Mouse (Mus musculus) lung, adult 2 months (tissue): ENCODE results near the gene Tmed1. TPM values are rescaled to one million over a fixed set of nuclear protein-coding genes. Genes with fewer than 3 reads are reported as not detected.
"Not testable (repeated sequence)": the region's sequence is repeated elsewhere in the genome, so short reads cannot be mapped to it uniquely, and the experiment has no call there.

ENCODE experiments used
- DNase-seq: peaks from one replicate; pipeline ENCODE4 v3.0.0; 2022
- H3K4me1 ChIP-seq: fragments of 200-500 bp; 2 replicates; pipeline ENCODE4 v1.6.1; 2011; ENCODE audit warnings: low read length; ENCODE audit not compliant: control insufficient read depth, insufficient read depth
- H3K4me3 ChIP-seq: fragments of 200-500 bp; replicated peaks from 2 replicates; pipeline ENCODE3; 2011; ENCODE audit warnings: low read depth, mild to moderate bottlenecking, control low read depth, low read length; ENCODE audit errors: extremely low read depth
- CTCF ChIP-seq: fragments of 200-500 bp; IDR thresholded peaks from 2 replicates; pipeline ENCODE4 v1.5.1; 2011; ENCODE audit warnings: mild to moderate bottlenecking, low read length, control low read depth; ENCODE audit not compliant: insufficient read depth
- POLR2A ChIP-seq: fragments of 200-500 bp; IDR thresholded peaks from 2 replicates; pipeline ENCODE4 v1.6.1; 2011; ENCODE audit warnings: low read depth, mild to moderate bottlenecking, control low read depth, low read length, borderline replicate concordance; ENCODE audit errors: extremely low read depth
- WGBS: fragments of 180-500 bp; shearing (Covaris S2); methylation state at CpG from one replicate; pipeline ENCODE4 v1.1.7; 2018; 5-methylcytosine and 5-hydroxymethylcytosine counted together
- polyA plus RNA-seq: library from polyadenylated mRNA; depleted of rRNA; stranded (reverse); fragments of >200 nt; gene quantifications from 2 replicates; pipeline ENCODE4 v1.2.3, GENCODE M21; 2012; rRNA removed

Gene Tmed1
- polyA plus RNA-seq, 1 experiment = 28.4 TPM

DNA sequence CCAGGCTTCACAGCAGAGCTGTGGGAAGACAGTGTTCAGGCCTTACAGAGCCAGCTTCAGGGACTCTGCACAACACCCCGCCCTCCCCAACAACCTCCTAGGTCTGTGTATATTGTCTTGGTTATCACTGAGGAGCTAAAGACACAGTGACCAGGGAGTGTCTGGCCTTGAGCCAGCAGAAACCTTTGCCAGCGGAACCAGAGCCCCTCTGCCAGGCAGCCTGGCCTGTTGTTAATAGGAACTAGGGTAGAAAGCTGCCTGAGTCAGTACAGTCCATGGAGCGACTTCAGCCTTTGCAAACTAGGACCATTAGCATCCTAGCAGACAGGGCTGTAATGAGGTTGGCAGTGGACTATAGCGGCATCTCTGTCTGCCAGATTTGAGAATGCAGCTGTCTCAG lies 26.0 kb downstream of the Tmed1 start:
- no peak for DNase-seq
- 77% methylated on average over 4 of the region's 4 CpGs for WGBS
- TF ChIP-seq CTCF (no peak), POLR2A (no peak)

DNA sequence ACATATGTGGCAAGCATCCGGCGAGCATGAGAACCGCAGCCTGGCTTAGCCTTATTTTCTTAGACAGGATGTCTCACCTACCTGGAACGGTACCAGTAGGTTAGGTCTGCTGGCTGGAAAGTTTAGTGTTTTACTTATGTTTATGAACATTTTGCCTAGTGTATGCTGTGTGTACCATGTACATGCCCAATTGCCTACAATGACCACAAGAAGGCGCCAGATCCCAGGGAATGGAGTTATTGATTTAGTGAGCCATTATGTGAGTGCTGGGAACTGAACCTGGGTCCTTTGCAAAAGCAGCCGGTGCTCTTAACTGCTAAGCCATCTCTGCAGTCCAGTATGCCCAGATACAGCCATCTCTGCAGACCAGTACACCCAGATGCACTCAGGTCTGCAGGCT lies 32.3 kb downstream of the Tmed1 start:
- TF ChIP-seq POLR2A (no peak), CTCF (no peak)
- Histone ChIP-seq H3K4me3 (no peak overlapping the region), H3K4me1 (no peaks in the 10 kb centered on the region)
- no peak for DNase-seq
- 99% methylated on average over 6 of the region's 6 CpGs for WGBS

More for the DNA sequence above, 26.0 kb downstream of the Tmed1 start:
- Histone ChIP-seq H3K4me1 (no peaks in the 10 kb centered on the region), H3K4me3 (no peak overlapping the region)

DNA sequence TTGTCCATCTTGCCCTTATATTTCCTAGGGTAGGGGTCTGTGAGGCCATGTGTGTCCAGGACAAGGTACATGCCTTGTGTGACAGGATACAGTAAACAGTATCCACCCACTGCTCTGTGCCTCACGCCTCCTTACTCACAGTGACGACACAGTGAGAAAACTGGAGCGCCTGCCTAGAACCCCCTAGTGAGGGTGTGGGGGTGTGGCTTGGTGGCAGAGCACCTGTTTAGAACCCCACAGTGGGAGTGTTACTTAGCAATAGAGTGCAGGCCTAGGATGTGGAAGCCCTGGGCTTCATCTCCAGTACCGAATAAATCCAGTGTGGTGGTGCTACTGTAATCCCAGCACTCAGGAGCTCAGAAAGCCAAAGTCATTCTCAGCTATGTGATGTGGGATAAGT lies 37.1 kb downstream of the Tmed1 start:
- DNase-seq = no peak
- no peak for TF ChIP-seq POLR2A
- TF ChIP-seq CTCF = no peak
- WGBS = 77% methylated on average over 4 of the region's 4 CpGs
- no peaks in the 10 kb centered on the region for H3K4me1 ChIP-seq
- no peak overlapping the region for H3K4me3 ChIP-seq

DNA sequence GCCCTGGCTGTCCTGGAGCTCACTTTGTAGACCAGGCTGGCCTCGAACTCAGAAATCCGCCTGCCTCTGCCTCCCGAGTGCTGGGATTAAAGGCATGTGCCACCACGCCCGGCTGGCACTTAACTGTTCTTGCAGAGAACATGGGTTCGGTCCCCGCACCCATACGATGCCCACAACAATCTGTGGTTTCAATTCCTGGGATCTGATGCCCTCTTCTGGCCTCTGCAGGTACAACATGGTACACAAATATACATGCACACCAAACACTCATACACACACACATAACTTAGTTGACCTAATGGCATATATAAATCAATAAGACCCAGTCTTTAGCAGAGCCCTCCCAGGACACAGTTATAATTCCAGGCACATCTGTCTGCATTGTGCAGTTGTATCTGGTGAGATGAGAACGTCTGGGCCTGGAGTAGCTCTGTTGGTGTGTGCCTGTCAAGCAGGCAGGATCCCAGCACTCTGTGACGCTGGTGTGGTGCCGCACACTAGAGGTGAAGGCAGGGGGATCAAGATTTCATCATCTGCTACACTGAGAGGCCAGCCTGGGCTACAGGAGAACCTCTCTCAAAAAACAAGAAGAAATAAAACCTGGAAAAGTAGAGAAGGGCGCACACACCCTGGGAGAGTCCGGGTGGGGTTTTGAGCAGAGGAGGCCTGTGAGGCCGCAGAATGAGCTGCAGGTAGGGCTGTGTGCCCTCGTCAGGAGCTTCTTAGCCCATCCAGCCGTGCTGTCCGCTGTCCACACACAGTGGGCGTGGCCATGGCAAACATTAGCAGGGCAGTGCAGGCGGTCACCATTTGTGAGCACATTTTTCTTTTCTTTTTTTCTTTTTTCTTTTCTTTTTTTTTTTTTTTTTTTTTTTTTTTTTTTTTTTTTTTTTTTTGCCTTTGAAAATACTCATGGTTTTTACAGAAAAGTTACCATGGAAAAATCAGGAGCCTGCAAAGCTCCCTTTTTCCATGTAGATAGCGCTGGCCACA lies 40.7 kb downstream of the Tmed1 start:
- 78% methylated on average over 20 of the region's 20 CpGs for WGBS
- peak; percentile 63 for TF ChIP-seq CTCF
- no peak for TF ChIP-seq POLR2A
- peak; percentile 60 for DNase-seq
- no peaks in the 10 kb centered on the region for H3K4me1 ChIP-seq
- H3K4me3 ChIP-seq = no peak overlapping the region

DNA sequence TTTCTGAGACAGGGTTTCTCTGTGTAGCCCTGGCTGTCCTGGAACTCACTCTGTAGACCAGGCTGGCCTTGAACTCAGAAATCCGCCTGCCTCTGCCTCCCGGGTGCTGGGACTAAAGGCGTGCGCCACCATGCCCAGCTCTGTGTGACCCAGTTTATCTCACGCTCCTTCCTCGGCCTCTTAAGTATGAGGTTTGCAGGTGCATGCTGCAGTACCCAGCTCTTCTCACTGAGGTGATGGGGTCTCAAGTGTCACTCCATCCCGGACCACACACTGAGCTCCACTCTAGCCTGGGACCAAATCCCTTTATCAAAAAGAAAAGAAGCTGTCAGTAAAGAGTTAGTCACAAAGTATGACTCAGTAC lies 45.5 kb downstream of the Tmed1 start:
- not testable (repeated sequence) for H3K4me3 ChIP-seq, DNase-seq
- 87% methylated on average over 7 of the region's 7 CpGs for WGBS
- H3K4me1 ChIP-seq = peaks cover 23% of the 10 kb centered on the region

DNA sequence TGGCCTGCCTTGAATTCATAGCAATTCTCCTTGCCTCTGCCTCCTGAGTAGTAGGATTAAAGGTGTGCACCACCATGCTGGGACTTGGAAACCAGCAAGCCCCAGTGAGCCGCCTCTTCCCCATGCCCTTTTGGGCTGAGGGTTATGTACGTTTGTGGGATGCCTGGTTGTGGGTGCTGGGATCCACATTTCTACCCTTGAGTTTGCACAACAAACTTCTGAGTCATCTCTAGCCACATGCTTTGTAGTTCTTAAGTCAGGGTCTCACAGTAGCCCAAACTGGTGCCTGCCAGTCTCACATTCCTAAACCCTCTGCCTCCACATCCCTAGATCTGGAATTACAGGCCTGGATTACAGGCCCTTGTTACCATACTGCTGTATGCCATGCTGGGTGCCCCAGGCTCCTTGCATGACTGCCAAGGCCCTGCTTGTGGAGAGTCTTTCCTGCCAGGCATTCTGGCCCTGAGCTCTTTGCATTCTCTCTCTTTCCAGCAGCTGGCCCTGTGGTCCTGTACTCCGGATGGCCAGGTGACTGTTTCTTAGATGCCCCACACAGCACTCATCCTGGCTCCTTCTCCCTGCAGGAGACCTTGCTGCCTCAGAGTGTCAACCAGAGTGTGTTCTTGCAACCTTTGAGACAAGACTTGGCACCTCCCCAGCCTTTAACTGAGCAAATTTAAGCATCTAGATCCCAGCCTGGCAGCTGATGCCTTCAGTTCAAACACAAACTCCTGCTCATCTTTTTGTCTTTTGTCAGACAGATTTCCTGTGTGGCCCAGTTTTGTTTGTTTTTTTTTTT lies 46.1 kb downstream of the Tmed1 start:
- Histone ChIP-seq H3K4me1 (peaks cover 23% of the 10 kb centered on the region), H3K4me3 (no peak overlapping the region)
- DNase-seq = no peak
- TF ChIP-seq POLR2A (no peak), CTCF (no peak)
- 48% methylated on average over 3 of the region's 3 CpGs for WGBS

DNA sequence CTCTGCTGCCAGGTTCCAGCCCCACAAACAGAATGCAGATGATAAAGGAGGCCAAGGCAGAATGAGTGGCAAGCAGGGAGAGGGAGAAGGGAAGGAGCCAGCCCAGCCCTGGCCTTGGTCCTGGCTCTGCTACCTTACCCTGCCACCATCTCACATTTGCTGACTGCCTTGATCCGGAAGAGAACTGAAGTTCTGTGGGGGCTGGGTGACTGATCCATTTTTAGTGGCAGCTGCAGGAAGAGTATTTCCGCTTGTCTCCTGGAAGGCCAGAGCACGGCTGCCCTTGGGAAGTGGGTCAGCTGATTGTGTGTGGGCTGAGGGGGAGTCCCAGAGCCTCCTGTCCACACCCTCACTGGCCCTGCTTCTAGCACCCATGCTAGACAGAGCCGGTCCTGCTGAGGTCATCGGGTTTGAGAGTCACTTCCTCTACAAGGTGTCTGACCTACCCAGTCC lies 46.9 kb downstream of the Tmed1 start:
- H3K4me3 ChIP-seq = no peak overlapping the region
- no peak for TF ChIP-seq CTCF
- no peak for TF ChIP-seq POLR2A
- peak; percentile 38 for DNase-seq
- 8% methylated on average over 5 of the region's 5 CpGs for WGBS
- peaks cover 23% of the 10 kb centered on the region for H3K4me1 ChIP-seq

DNA sequence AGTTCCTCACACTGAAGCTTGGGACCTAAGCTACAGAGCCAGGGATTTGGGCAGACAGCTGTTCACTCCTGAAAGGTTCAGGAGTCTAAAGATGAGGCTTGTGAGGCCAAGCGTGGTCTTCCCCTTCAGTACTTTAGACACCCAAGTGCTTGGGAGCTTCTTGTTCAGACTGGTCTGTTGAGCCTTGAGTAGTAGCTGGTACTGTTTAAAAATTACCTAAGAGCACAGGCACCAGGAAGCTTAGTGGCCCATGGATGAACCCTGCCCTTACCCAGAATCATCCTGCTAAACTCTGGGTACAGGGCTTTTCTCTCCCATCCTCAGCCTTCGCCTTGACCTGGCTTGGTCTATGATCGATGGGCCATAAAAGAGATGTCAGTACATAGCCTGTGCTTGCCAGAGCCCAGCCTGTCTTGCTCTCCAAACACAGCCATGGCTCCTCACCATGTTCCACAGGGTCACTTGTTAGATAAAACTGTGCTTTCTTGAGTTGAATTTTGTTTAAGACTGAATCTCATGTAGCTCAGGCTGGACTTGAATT lies 49.6 kb downstream of the Tmed1 start:
- DNase-seq = no peak
- Histone ChIP-seq H3K4me3 (no peak overlapping the region), H3K4me1 (peaks cover 31% of the 10 kb centered on the region)
- no peak for TF ChIP-seq POLR2A
- TF ChIP-seq CTCF = no peak
- 93% methylated on average over 3 of the region's 3 CpGs for WGBS

DNA sequence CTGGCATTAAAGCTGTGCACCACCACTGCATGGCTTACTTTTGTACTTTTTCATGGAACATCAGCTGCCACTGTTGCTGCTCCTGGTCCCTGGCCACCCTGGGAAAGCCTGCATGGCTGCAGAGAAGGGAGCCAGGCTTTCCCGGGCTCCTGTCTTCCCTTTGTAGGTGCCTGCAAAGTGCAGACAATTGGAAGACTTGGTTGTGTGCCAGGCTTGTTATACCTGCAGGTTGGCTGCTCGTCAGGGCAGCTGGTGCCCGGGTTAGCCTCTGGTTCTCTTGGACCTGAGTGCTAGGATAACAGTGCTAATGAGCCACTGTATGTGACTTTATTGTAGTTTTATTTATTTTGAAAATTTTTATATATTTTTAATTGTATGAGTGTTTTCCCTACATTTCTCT lies 51.2 kb downstream of the Tmed1 start:
- H3K4me3 ChIP-seq = no peak overlapping the region
- TF ChIP-seq POLR2A (no peak), CTCF (no peak)
- 77% methylated on average over 3 of the region's 3 CpGs for WGBS
- peaks cover 34% of the 10 kb centered on the region for H3K4me1 ChIP-seq
- DNase-seq = no peak

Other genes with a start within 250 kb of the Tmed1 start
- gene Atg4d, start 245.0 kb downstream of the Tmed1 start, polyA plus RNA-seq = 31.9 and 36.8 TPM in 2 replicates
- gene Kri1, start 222.3 kb downstream of the Tmed1 start, polyA plus RNA-seq = 16.9 and 21.5 TPM in 2 replicates
- 33.5 and 34.7 TPM in 2 replicates for gene Cdkn2d, start 218.8 kb downstream of the Tmed1 start, polyA plus RNA-seq
- 21.4 and 33.9 TPM in 2 replicates for gene Ap1m2, start 197.9 kb downstream of the Tmed1 start, polyA plus RNA-seq
- 192 and 271 TPM in 2 replicates for gene Slc44a2, start 189.6 kb downstream of the Tmed1 start, polyA plus RNA-seq
- 31.8 and 35.2 TPM in 2 replicates for gene Ilf3, start 142.4 kb downstream of the Tmed1 start, polyA plus RNA-seq
- gene Qtrt1, start 98.4 kb downstream of the Tmed1 start, polyA plus RNA-seq = 27.7 and 29.5 TPM in 2 replicates
- gene Dnm2, start 85.3 kb downstream of the Tmed1 start, polyA plus RNA-seq = 174 and 207 TPM in 2 replicates
- 7.8 and 11.3 TPM in 2 replicates for gene AB124611, start 15.9 kb upstream of the Tmed1 start, polyA plus RNA-seq
- gene Carm1, start 36.6 kb upstream of the Tmed1 start, polyA plus RNA-seq = 73.3 and 85.3 TPM in 2 replicates
- gene Timm29, start 82.5 kb upstream of the Tmed1 start, polyA plus RNA-seq = 23.6 and 24.3 TPM in 2 replicates
- gene Yipf2, start 82.6 kb upstream of the Tmed1 start, polyA plus RNA-seq = 47.8 and 58.7 TPM in 2 replicates
- gene Smarca4, start 105.9 kb upstream of the Tmed1 start, polyA plus RNA-seq = 37.7 and 38.6 TPM in 2 replicates
- 84.2 and 87.2 TPM in 2 replicates for gene Ldlr, start 213.2 kb upstream of the Tmed1 start, polyA plus RNA-seq